Mouse (Mus musculus): ENCODE measurements around the gene Arl4a.
A peak's percentile ranks its signal among the peaks of the same experiment; 100 is the strongest.

The Arl4a gene

DNA sequence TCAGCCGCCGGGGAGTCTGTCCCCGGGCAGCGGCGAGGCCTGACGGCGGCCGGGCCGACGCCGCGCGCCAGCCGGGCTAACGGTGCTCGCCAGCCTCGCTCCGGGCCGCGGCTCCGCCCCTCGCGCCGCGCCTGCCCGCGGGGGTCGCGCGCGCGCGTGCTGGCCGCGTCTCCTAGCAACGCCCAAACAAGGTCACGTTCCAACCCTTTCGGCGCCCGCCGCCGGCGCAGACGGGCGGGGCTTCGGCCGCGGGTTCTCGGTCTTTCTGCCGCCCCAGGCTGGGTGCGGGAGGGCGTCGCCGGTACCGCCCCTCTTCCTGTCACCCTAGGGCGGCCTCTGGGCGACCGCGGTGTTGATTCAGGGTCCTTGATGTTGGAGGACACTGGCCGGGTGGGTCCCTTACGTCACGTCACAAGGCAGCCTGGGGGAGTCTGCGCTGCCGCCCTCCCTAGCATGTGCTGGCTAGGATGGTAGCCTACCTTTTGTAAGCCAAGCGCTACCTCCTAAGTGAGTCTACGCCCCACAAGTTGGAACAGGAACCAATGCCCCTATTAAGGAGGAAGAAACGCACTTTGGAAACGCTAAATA lies at the start of gene Arl4a:
Gene Arl4a (minus strand): TSS at position 150 of the 588 bp plus-strand sequence.
- peak; percentile 92 to 95 for DNase-seq (ENCODE audit: low spot score in 2 of 2)

GRCm38 (mm10) chr12:40085731-40086322 lies 48.0 kb upstream of the Arl4a start:
- no peak for DNase-seq (ENCODE audit: low spot score in 2 of 2)

GRCm38 (mm10) chr12:40082453-40083238 lies 44.8 kb upstream of the Arl4a start:
- no peak for DNase-seq (ENCODE audit: low spot score in 2 of 2)

GRCm38 (mm10) chr12:40082048-40082447 lies 44.2 kb upstream of the Arl4a start:
- no peak for DNase-seq (ENCODE audit: low spot score in 2 of 2)

DNA sequence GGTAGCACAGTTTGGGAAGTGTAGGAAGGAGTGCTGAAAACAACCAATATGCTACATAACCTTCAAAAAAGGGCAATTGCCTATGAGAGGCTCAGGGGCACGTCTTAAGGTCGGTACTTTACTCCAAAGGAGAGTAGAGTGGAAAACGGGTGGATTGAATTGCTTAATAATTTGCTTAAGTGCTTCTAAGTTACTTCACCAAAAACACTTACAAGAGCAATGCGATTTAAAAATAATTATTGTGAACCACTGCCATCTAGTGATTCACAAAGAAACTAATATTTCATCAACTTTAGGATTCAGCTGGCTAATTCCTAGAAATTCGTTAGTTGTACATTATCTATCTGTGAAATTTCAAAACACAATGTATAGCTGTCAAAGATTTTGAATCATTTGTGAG lies 35.8 kb upstream of the Arl4a start:
- DNase-seq (ENCODE audit: low spot score in 2 of 2): no peak

GRCm38 (mm10) chr12:40047024-40047423 lies 9.2 kb upstream of the Arl4a start:
- no peak for DNase-seq (ENCODE audit: low spot score in 2 of 2)

GRCm38 (mm10) chr12:40043816-40044585 lies 6.2 kb upstream of the Arl4a start:
- DNase-seq (ENCODE audit: low spot score in 2 of 2): no peak

- DNase-seq (ENCODE audit: low spot score in 2 of 2): no peak
Observed at GRCm38 (mm10) chr12:40040067-40040466, 2.2 kb upstream of the Arl4a start.

DNA sequence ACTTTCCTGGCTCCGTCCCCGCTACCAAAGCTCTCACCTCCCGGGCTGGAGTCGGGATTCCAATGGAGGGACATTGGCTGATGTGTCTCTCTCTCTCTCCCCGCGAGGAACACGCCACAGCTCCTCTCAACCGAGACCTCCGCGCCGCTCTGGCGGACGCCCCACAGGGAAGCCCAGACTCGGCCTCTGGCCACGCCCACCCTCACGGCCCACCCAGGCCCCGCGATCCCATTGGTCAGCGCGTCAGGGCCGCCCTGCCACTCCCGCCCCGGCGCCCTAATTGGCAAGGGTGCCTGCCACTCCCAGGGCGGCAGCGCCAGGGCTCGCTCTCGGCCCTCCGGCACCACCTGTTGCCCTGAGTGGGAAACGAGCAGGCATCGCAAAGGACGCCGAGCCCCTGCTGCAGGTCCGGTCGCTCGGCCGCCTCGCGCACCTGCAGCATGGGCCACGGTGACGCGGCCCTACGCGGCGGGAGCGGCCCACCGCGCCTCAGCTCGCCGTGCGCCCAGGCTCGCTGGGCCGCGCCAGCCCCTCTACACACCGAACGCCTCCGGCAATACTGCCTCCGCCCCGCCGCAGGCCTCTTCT lies 505 bp downstream of the Arl4a start:
- DNase-seq (ENCODE audit: low spot score in 2 of 2): peak; percentile 100

GRCm38 (mm10) chr12:40036666-40037065 lies 1.2 kb downstream of the Arl4a start:
- DNase-seq (ENCODE audit: low spot score in 2 of 2): no peak

DNA sequence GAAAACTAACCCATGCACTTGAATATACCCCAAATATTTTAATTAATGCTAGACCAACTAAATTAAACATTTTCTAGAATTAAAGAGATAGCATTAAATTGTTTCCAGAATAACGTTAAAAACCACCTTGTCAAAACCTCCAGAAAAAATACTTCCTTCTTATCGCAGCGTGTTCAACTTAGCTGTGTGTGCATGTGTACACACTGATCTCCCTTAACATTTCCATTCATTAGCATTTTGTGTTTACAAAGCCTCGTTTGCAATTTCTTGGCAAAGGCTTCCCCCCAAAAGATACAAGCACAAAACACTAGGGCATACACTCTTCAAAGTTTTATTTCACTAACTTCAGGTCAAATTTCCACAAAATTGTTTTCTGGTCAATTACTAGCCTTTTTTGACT lies 2.3 kb downstream of the Arl4a start:
- DNase-seq (ENCODE audit: low spot score in 2 of 2): no peak

DNA sequence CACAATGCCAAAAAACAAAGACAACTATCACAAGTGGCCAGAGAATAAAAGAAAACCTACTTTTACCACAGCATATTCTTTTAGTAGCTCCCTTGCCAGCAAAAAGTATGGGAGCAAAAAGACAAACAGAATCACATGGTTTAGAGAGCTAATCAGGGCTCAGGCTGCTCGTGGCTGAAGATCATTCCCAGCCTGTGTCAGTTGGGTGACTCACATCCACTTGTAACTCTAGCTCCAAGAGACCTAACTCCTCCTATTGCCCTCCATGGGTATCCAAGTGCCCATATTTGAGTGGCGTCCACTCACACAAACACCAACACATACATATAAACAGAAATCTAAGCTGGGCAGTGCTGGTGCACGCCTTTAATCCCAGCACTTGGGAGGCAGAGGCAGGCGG lies 8.6 kb downstream of the Arl4a start:
- DNase-seq (ENCODE audit: low spot score in 2 of 2): no peak

DNA sequence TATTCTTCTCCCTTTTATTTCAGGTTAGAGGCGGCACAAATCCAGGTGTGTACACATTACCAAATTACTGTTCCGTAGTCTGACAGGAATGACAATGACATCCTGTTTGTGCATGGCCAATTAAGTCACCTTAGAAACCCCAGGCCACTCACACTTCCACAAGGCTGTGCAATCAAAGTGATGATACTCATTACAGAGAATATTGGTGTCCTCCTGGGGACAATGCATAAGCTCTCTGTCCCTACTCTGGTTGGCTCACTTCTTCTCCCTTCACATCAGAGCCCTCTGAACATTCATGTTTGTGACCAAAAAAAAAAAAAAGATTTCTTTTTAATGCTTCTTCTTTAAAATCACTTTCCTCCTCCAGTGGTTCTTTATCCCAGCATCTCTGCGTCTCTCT lies 10.0 kb downstream of the Arl4a start:
- DNase-seq (ENCODE audit: low spot score in 2 of 2): no peak

DNA sequence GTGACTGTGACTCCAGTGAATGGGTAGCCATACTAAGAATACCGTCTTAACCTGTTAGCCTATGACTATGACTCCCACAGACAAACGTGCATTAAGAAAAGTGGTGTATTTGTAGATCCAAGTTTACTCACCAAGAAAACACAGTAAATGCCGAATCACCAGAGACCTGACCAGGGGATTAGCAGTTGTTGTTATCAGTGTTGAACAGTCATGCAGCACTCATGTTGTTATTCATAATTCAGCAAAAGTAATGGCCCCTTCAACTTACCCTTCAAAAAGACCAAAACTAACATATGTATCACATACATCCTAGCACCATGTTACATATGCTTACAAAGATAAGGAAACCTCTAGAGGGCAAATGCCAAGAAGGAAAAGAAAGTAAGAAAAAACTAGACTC lies 10.4 kb downstream of the Arl4a start:
- peak in 1 of 2 experiments; percentile 42 for DNase-seq (ENCODE audit: low spot score in 2 of 2)

DNA sequence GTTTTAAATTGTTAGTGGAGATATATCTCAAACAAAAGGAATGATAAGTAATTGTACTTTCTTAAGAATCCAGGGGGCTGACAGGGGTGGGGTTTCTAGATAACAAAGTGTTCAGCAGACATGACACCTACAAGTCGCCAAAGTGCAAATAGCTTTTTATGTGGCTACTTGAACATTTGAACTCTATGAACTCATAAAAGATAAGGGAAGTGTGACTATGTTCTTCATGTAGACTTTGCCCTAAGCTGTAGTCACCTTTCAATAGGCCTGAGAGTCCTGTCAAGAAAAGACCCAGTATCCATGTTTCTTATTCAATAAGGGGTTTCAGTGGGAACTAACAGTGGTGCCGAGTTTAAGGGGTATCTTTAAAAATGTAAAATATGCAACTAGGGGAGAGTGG lies 13.9 kb downstream of the Arl4a start:
- DNase-seq (ENCODE audit: low spot score in 2 of 2): no peak

DNA sequence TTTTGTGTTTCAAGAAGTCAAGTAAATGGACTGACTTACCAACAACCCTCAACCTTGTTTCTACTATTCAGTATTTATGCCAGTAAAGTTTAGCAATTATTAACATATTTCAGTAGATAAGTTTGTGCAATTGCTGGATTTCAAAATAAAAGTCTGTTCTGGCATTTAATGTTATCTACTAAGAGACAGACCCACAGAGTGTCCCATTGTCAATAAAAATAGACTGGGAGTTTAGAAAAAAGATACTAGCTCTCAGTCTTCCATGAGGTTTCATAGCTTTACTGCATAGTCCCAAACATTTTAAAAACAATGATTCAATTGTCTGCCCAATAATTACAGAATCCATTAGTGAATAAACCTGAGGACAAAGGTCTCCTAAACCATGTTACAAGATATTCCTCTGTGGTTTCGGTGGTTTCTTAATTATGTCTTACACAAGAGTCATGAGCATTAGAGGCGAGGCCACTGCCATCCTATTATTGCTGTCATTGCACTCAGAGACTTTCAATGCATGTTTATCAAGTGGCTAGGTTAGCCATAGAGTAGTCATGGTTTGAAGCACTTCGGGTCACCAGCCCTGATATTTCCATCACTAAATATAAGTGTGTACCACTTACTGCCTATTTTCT lies 14.7 kb downstream of the Arl4a start:
- DNase-seq (ENCODE audit: low spot score in 2 of 2): no peak

GRCm38 (mm10) chr12:40022344-40022743 lies 15.5 kb downstream of the Arl4a start:
- no peak for DNase-seq (ENCODE audit: low spot score in 2 of 2)

- no peak for DNase-seq (ENCODE audit: low spot score in 2 of 2)
Observed at GRCm38 (mm10) chr12:40017955-40018505, 19.8 kb downstream of the Arl4a start.

DNA sequence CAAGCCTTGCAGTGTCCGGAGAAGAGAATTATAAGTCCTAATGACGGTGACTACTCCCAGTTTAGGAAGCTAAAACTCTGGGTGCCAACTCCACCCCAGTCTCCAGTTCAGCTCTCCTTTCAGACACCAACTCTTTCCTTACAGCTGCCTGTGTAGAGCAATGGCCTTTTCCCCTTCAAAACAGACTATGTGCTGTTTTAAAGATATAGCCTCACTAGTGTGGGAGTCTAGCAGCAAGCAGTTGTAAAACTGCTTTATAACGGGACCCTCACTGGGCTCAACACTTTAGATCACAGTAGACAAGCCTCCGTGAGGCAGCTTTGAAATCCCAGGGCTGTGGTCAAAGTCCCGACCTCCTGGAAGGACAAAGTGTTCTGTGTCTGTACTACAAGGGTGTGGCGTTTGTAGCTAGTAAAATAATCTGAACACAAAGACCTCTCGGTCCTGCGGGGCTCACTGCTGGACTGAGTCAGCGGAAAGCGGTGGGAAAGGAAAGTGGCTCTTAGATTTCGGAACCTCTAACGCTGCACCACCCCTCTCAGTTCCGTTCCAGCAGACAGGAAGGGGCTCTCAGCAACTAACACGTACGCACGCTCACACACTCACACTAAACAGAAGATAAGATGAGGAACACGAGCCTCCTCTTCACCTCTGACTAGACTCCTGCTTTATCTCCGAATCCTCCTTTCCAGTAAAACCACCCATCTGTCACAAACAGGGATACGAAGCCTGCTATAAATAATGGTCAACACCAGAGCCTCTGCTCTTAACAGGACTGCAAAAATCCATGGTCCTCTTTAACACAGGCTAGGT lies 21.0 kb downstream of the Arl4a start:
- peak; percentile 52 to 73 for DNase-seq (ENCODE audit: low spot score in 2 of 2)

- DNase-seq (ENCODE audit: low spot score in 2 of 2): no peak
Observed at GRCm38 (mm10) chr12:40016068-40016467, 21.8 kb downstream of the Arl4a start.

Data from spleen, postnatal 4 days (tissue).